Mouse (Mus musculus): ENCODE measurements around the gene Gm21761. TPM values are rescaled to one million over a fixed set of nuclear protein-coding genes. Genes with fewer than 3 reads are reported as not detected.
"Not testable (repeated sequence)": the region's sequence is repeated elsewhere in the genome, so short reads cannot be mapped to it uniquely, and the experiment has no call there.

Gene Gm21761
- polyA plus RNA-seq, 1 experiment from 2014 or later: not detected

DNA sequence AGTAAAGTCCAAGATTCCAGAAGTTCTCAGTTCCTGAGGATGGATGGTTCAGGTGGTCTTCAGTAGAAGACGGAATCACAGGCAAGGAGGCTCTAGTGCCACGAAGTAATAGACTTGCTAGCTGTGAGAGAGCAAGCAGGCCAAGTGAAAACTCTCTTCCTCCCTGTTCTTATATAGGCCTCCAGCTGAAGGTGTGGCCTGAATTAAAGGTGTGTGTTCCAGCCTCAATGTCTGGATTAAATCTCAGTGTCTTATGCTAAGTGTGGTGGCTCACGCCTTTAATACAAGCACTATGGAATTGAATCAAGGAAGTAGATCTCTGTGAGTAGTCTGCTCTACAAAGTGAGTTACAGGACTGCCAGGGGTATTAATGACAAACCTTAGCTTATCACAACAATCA, 34.4 kb downstream of the Gm21761 start, which contains the start of gene Tcstv1:
TSS of gene Tcstv1 (minus strand) at position 101 of the 400 bp plus-strand sequence.
- H3K36me3 ChIP-seq; DNase-seq (ENCODE audit: low spot score); H3K27ac ChIP-seq; H3K9me3 ChIP-seq; H3K4me3 ChIP-seq; H3K4me1 ChIP-seq (replicated peaks); H3K27me3 ChIP-seq (ENCODE audit: insufficient read depth, poor library complexity, severe bottlenecking): not testable (repeated sequence)
- WGBS: 82% methylated on average over 3 of the region's 3 CpGs

GRCm38 (mm10) chr13:119886896-119887295, 42.2 kb downstream of the Gm21761 start:
- WGBS: 40% methylated on average over 4 of the region's 4 CpGs

GRCm38 (mm10) chr13:119864395-119864999, 64.6 kb downstream of the Gm21761 start:
- not testable (repeated sequence) for H3K4me1 ChIP-seq (replicated peaks); H3K27me3 ChIP-seq (ENCODE audit: insufficient read depth, poor library complexity, severe bottlenecking); H3K4me3 ChIP-seq; DNase-seq (ENCODE audit: low spot score); H3K36me3 ChIP-seq; H3K27ac ChIP-seq; H3K9me3 ChIP-seq
- 84% methylated on average over 6 of the region's 7 CpGs for WGBS

More at GRCm38 (mm10) chr13:119886896-119887295, 42.2 kb downstream of the Gm21761 start:
- not testable (repeated sequence) for H3K9me3 ChIP-seq; H3K36me3 ChIP-seq; H3K27me3 ChIP-seq (ENCODE audit: insufficient read depth, poor library complexity, severe bottlenecking); H3K4me3 ChIP-seq; H3K4me1 ChIP-seq (replicated peaks); H3K27ac ChIP-seq
- peak; percentile 8 for DNase-seq (ENCODE audit: low spot score)

- H3K4me3 ChIP-seq; H3K9me3 ChIP-seq; DNase-seq (ENCODE audit: low spot score); H3K36me3 ChIP-seq; H3K4me1 ChIP-seq (replicated peaks); H3K27ac ChIP-seq; H3K27me3 ChIP-seq (ENCODE audit: insufficient read depth, poor library complexity, severe bottlenecking): not testable (repeated sequence)
- no CpG with 5 or more reads among the region's 6 CpGs for WGBS
Measured at GRCm38 (mm10) chr13:119862399-119862798, 66.7 kb downstream of the Gm21761 start.

Other genes starting within 250 kb of the Gm21761 start
- gene Hmgcs1, start 238.9 kb downstream of the Gm21761 start, polyA plus RNA-seq (2016; fragmentation: Nextera tagmentation; extraction: Ambion mirVana): 342 and 383 TPM in 2 replicates
- gene Nim1k, start 173.4 kb downstream of the Gm21761 start, polyA plus RNA-seq (2016; fragmentation: Nextera tagmentation; extraction: Ambion mirVana): 1.3 and 1.5 TPM in 2 replicates
- gene Zfp131, start 138.4 kb downstream of the Gm21761 start, polyA plus RNA-seq (2016; fragmentation: Nextera tagmentation; extraction: Ambion mirVana): 35.0 and 39.8 TPM in 2 replicates
- not detected in 2 replicates for gene AF067063, start 99.1 kb downstream of the Gm21761 start, polyA plus RNA-seq (2016; fragmentation: Nextera tagmentation; extraction: Ambion mirVana)
- not detected in 2 replicates for gene D13Ertd608e, start 93.3 kb downstream of the Gm21761 start, polyA plus RNA-seq (2016; fragmentation: Nextera tagmentation; extraction: Ambion mirVana)
- gene Tcstv1, start 34.5 kb downstream of the Gm21761 start, polyA plus RNA-seq (2016; fragmentation: Nextera tagmentation; extraction: Ambion mirVana): not detected in 2 replicates
- not detected in 2 replicates for gene B020031M17Rik, start 21.5 kb upstream of the Gm21761 start, polyA plus RNA-seq (2016; fragmentation: Nextera tagmentation; extraction: Ambion mirVana)
- gene Gm36079, start 97.7 kb upstream of the Gm21761 start, polyA plus RNA-seq (2016; fragmentation: Nextera tagmentation; extraction: Ambion mirVana): not detected in 2 replicates
- not detected in 2 replicates for gene Gm21188, start 122.9 kb upstream of the Gm21761 start, polyA plus RNA-seq (2016; fragmentation: Nextera tagmentation; extraction: Ambion mirVana)
- gene Gm20767, start 211.0 kb upstream of the Gm21761 start, polyA plus RNA-seq (2016; fragmentation: Nextera tagmentation; extraction: Ambion mirVana): not detected in 2 replicates
- not detected in 2 replicates for gene Gm21818, start 243.2 kb upstream of the Gm21761 start, polyA plus RNA-seq (2016; fragmentation: Nextera tagmentation; extraction: Ambion mirVana)

All from hindbrain, embryonic 10.5 days (tissue).